Comparison of ENCODE assay signal across 15 mouse cellular contexts in the genomic region with DNA sequence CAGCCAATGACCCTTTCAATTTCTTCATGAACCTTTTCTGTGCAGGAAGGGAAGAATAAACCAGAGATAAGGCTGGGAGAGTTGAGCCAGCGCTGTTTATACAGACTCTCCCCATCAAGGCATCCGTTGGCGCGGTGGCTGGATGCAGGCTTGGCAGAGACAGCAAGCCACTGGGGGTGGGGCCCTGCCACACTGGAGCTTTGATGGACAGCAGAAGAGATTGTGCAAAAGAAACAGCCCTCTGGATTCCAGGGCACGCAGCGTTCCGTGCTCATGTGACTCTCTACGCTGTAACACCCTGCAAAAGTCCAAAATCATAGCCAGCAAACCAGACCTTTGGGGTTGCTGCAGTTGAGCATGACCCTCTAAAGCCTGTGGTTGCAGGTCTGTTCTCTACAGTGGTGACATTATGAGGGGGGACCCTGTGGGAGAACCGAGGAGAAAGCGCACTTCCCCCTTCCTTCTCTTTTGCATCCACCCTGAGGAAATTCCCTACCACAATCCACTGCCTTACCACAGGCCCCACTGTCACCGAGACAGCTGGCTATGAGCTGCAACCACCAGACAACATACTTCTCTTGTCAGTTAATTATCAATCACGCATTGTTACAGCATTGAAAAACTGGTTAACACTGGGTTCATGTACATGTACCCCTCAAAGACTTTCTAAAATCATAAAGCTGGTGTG. TPM values are rescaled to one million over a fixed set of nuclear protein-coding genes. Genes with fewer than 3 reads are reported as not detected.
A peak's percentile ranks its signal among the peaks of the same experiment; 100 is the strongest.
DNase-seq lines count a peak whose midpoint lies in the region; ATAC-seq and TF ChIP-seq lines count a peak whose summit lies in the region.
"Had no signal": no experiment of that assay in that cellular context is flagged by ENCODE, and none has a peak within 500 bp of the region (broad histone marks: within the 10 kb centered on the region; RNA-seq: fewer than 3 reads in every experiment).

No protein-coding gene starts in this region.

- TF ChIP-seq CTCF in liver, embryonic 14.5 days (IDR thresholded peaks at IDR 0.05; ENCODE audit: low read depth): no peak
- TF ChIP-seq CTCF in stomach, postnatal 0 days (IDR thresholded peaks at IDR 0.05; ENCODE audit: low read depth): no peak
- no peak for TF ChIP-seq CTCF in hindbrain, postnatal 0 days (IDR thresholded peaks at IDR 0.05; ENCODE audit: low read depth)

- no peaks in the 10 kb centered on the region for H3K4me1 ChIP-seq in liver, embryonic 14.5 days (replicated peaks; ENCODE audit: control insufficient read depth in 2 of 2, insufficient read depth in 2 of 2, low read length in 1 of 2)
- peaks cover 17% of the 10 kb centered on the region for H3K4me1 ChIP-seq in heart, embryonic 15.5 days (replicated peaks)
- H3K4me1 ChIP-seq in liver, embryonic 16.5 days (ENCODE audit: control insufficient read depth, low read depth, low read length): no peaks in the 10 kb centered on the region; the same call in 1 of the 2 replicates
- no peaks in the 10 kb centered on the region for H3K4me1 ChIP-seq in stomach, postnatal 0 days (replicated peaks; ENCODE audit: control insufficient read depth, insufficient read depth)
- no peaks in the 10 kb centered on the region for H3K4me1 ChIP-seq in hindbrain, postnatal 0 days (ENCODE audit: insufficient read depth, low read length)
- H3K4me1 ChIP-seq: midbrain, embryonic 13.5 days had no signal

- WGBS in liver, embryonic 14.5 days (ENCODE audit: insufficient replicate concordance): 54% methylated on average over 12 of the region's 12 CpGs
- WGBS in heart, embryonic 15.5 days: 43% methylated on average over 12 of the region's 12 CpGs
- 46% methylated on average over 12 of the region's 12 CpGs for WGBS in liver, embryonic 16.5 days (ENCODE audit: insufficient replicate concordance)
- WGBS in stomach, postnatal 0 days: 63% methylated on average over 12 of the region's 12 CpGs
- WGBS in hindbrain, postnatal 0 days: 82% methylated on average over 12 of the region's 12 CpGs

- no peaks in the 10 kb centered on the region for H3K36me3 ChIP-seq in liver, embryonic 14.5 days (replicated peaks; ENCODE audit: control insufficient read depth, insufficient read depth, low read depth)
- H3K36me3 ChIP-seq in heart, embryonic 15.5 days: no peaks in the 10 kb centered on the region; the same call in 1 of the 2 replicates
- H3K36me3 ChIP-seq in liver, embryonic 16.5 days (ENCODE audit: control insufficient read depth, insufficient read depth): no peaks in the 10 kb centered on the region
- no peaks in the 10 kb centered on the region for H3K36me3 ChIP-seq in stomach, postnatal 0 days (ENCODE audit: control insufficient read depth, insufficient read depth, low read length)
- H3K36me3 ChIP-seq in hindbrain, postnatal 0 days (ENCODE audit: insufficient read depth, low read length): 0 out of 2 replicates have a peak, but pooled peaks cover 5% of the 10 kb centered on the region

- DNase-seq in liver, embryonic 14.5 days (ENCODE audit: low read depth in 3 of 3, low spot score in 3 of 3): no peak
- no peak for DNase-seq in liver
- DNase-seq in left cerebral cortex, adult 18-20 months (ENCODE audit: low spot score in 2 of 2): no peak
- DNase-seq in stomach, postnatal 0 days (ENCODE audit: low spot score): no peak
- DNase-seq in hindbrain, postnatal 0 days (ENCODE audit: low spot score): no peak
- DNase-seq: cerebellum, postnatal 14 days; kidney, adult 9 months; left cerebral cortex, postnatal 4 days; retina, postnatal 1 day; thymus, adult 2 months had no signal

- peak; percentile 35; the same call in 1 of the 2 replicates for ATAC-seq in liver, embryonic 14.5 days (ENCODE audit: insufficient read depth)
- ATAC-seq in heart, embryonic 15.5 days (replicated peaks; ENCODE audit: insufficient number of reproducible peaks, insufficient read depth, low FRiP score, low read depth): peak; percentile 67
- ATAC-seq in liver, embryonic 16.5 days (ENCODE audit: low read depth): peak; percentile 61
- peak; percentile 81 for ATAC-seq in megakaryocyte progenitor cell, adult 5-6 weeks (replicated peaks; ENCODE audit: poor library complexity)
- ATAC-seq in stomach, postnatal 0 days (ENCODE audit: low FRiP score, low TSS enrichment): no peak
- ATAC-seq in hindbrain, postnatal 0 days: no peak
- ATAC-seq: forebrain, embryonic 16.5 days; midbrain, embryonic 13.5 days had no signal

- no peaks in the 10 kb centered on the region for H3K9me3 ChIP-seq in liver, embryonic 14.5 days (ENCODE audit: control insufficient read depth, low read length)
- H3K9me3 ChIP-seq in heart, embryonic 15.5 days (replicated peaks): no peaks in the 10 kb centered on the region
- no peaks in the 10 kb centered on the region for H3K9me3 ChIP-seq in liver, embryonic 16.5 days (replicated peaks; ENCODE audit: control insufficient read depth, low read length)
- H3K9me3 ChIP-seq in stomach, postnatal 0 days (ENCODE audit: control insufficient read depth, low read length): no peaks in the 10 kb centered on the region
- H3K9me3 ChIP-seq in hindbrain, postnatal 0 days (ENCODE audit: low read length): no peaks in the 10 kb centered on the region
- H3K9me3 ChIP-seq: midbrain, embryonic 13.5 days had no signal

- H3K4me3 ChIP-seq in liver, embryonic 14.5 days (ENCODE audit: insufficient read depth in 1 of 2, low read depth in 2 of 2, low read length in 2 of 2): no peak overlapping the region
- no peak overlapping the region for H3K4me3 ChIP-seq in heart, embryonic 15.5 days
- no peak overlapping the region for H3K4me3 ChIP-seq in liver, embryonic 16.5 days (ENCODE audit: low read depth, low read length)
- H3K4me3 ChIP-seq in stomach, postnatal 0 days (ENCODE audit: low read depth, low read length): no peak overlapping the region
- no peak overlapping the region for H3K4me3 ChIP-seq in hindbrain, postnatal 0 days (ENCODE audit: low read length)
- H3K4me3 ChIP-seq: midbrain, embryonic 13.5 days had no signal

- TF ChIP-seq EP300 in liver, embryonic 14.5 days (IDR thresholded peaks at IDR 0.05; ENCODE audit: low read depth): no peak
- TF ChIP-seq EP300 in stomach, postnatal 0 days (optimal IDR thresholded peaks at IDR 0.05): no peak

- no peak overlapping the region for H3K9ac ChIP-seq in liver, embryonic 14.5 days (replicated peaks)
- H3K9ac ChIP-seq in heart, embryonic 15.5 days: no peak overlapping the region
- no peak overlapping the region for H3K9ac ChIP-seq in liver, embryonic 16.5 days (ENCODE audit: low read depth, low read length)
- no peak overlapping the region for H3K9ac ChIP-seq in stomach, postnatal 0 days (ENCODE audit: low read length)
- H3K9ac ChIP-seq in hindbrain, postnatal 0 days (replicated peaks; ENCODE audit: low read length): no peak overlapping the region
- H3K9ac ChIP-seq: midbrain, embryonic 13.5 days had no signal

- H3K27me3 ChIP-seq in liver, embryonic 14.5 days (ENCODE audit: control insufficient read depth, insufficient read depth, low read length): no peaks in the 10 kb centered on the region
- no peaks in the 10 kb centered on the region for H3K27me3 ChIP-seq in heart, embryonic 15.5 days
- H3K27me3 ChIP-seq in liver, embryonic 16.5 days (ENCODE audit: control insufficient read depth, insufficient read depth, low read depth, low read length): no peaks in the 10 kb centered on the region
- no peaks in the 10 kb centered on the region for H3K27me3 ChIP-seq in stomach, postnatal 0 days (ENCODE audit: control insufficient read depth, insufficient read depth, low read length)
- no peaks in the 10 kb centered on the region for H3K27me3 ChIP-seq in hindbrain, postnatal 0 days (ENCODE audit: insufficient read depth, low read length)
- H3K27me3 ChIP-seq: midbrain, embryonic 13.5 days had no signal

- no peak overlapping the region for H3K4me2 ChIP-seq in liver, embryonic 14.5 days (ENCODE audit: low read depth)
- H3K4me2 ChIP-seq in heart, embryonic 15.5 days: no peak overlapping the region; the same call in 1 of the 2 replicates
- H3K4me2 ChIP-seq in liver, embryonic 16.5 days (ENCODE audit: low read depth, low read length): no peak overlapping the region
- no peak overlapping the region for H3K4me2 ChIP-seq in stomach, postnatal 0 days (replicated peaks; ENCODE audit: low read depth)
- no peak overlapping the region for H3K4me2 ChIP-seq in hindbrain, postnatal 0 days (ENCODE audit: low read depth, low read length)
- H3K4me2 ChIP-seq: midbrain, embryonic 13.5 days had no signal

- no peak overlapping the region for H3K27ac ChIP-seq in liver, embryonic 14.5 days
- H3K27ac ChIP-seq in heart, embryonic 15.5 days: peak overlapping the region; percentile 18; the same call in 1 of the 2 replicates
- no peak overlapping the region for H3K27ac ChIP-seq in liver, embryonic 16.5 days (ENCODE audit: low read length)
- H3K27ac ChIP-seq in stomach, postnatal 0 days (replicated peaks): no peak overlapping the region
- H3K27ac ChIP-seq in hindbrain, postnatal 0 days: no peak overlapping the region
- H3K27ac ChIP-seq: midbrain, embryonic 13.5 days had no signal

RNA-seq across cellular contexts. Expression of a gene that starts 7.4 kb away (rescaled TPM):
- polyA plus RNA-seq in liver, embryonic 14.5 days (2012; rRNA removed): 0.15 TPM in 2 replicates
- 0.04 and 0.08 TPM in 2 replicates for polyA plus RNA-seq in liver, embryonic 14.5 days (2014; fragmentation: Nextera tagmentation; extraction: Ambion mirVana)
- polyA plus RNA-seq in heart, embryonic 15.5 days (2015; fragmentation: Nextera tagmentation; extraction: Ambion mirVana): 9.4 and 11.9 TPM in 2 replicates
- 0.14 and 0.26 TPM in 2 replicates for polyA plus RNA-seq in liver, embryonic 16.5 days (2015; fragmentation: Nextera tagmentation; extraction: Ambion mirVana)
- total RNA-seq in megakaryocyte progenitor cell, adult 5-6 weeks (2015): 0.86 and 1.1 TPM in 2 replicates
- total RNA-seq in megakaryocyte progenitor cell, adult 5-6 weeks (2017): 0.81 and 0.92 TPM in 2 replicates
- 10 to 100 TPM; 15.9 to 17.0 TPM for total RNA-seq in left cerebral cortex, adult 18-20 months (2021)
- 1.8 and 1.9 TPM in 2 replicates for polyA plus RNA-seq in stomach, postnatal 0 days (2015; fragmentation: Nextera tagmentation; extraction: Ambion mirVana)
- total RNA-seq in hindbrain, postnatal 0 days (2014; rRNA removed): 16.7 and 24.5 TPM in 2 replicates
- polyA plus RNA-seq in hindbrain, postnatal 0 days (2015; fragmentation: Nextera tagmentation; extraction: Ambion mirVana): 13.7 and 14.5 TPM in 2 replicates

RNA-seq across cellular contexts. Expression of a gene that starts 23.8 kb away (rescaled TPM):
- 61.1 and 78.3 TPM in 2 replicates for polyA plus RNA-seq in liver, embryonic 14.5 days (2012; rRNA removed)
- polyA plus RNA-seq in liver, embryonic 14.5 days (2014; fragmentation: Nextera tagmentation; extraction: Ambion mirVana): 98.0 and 109 TPM in 2 replicates
- polyA plus RNA-seq in heart, embryonic 15.5 days (2015; fragmentation: Nextera tagmentation; extraction: Ambion mirVana): 155 and 189 TPM in 2 replicates
- polyA plus RNA-seq in liver, embryonic 16.5 days (2015; fragmentation: Nextera tagmentation; extraction: Ambion mirVana): 122 and 150 TPM in 2 replicates
- total RNA-seq in megakaryocyte progenitor cell, adult 5-6 weeks (2015): 65.5 and 76.6 TPM in 2 replicates
- total RNA-seq in megakaryocyte progenitor cell, adult 5-6 weeks (2017): 59.2 and 61.1 TPM in 2 replicates
- 10 to 100 TPM; 18.7 to 20.3 TPM for total RNA-seq in left cerebral cortex, adult 18-20 months (2021)
- polyA plus RNA-seq in stomach, postnatal 0 days (2015; fragmentation: Nextera tagmentation; extraction: Ambion mirVana): 172 and 176 TPM in 2 replicates
- total RNA-seq in hindbrain, postnatal 0 days (2014; rRNA removed): 25.0 and 27.6 TPM in 2 replicates
- 46.3 and 50.9 TPM in 2 replicates for polyA plus RNA-seq in hindbrain, postnatal 0 days (2015; fragmentation: Nextera tagmentation; extraction: Ambion mirVana)

Comparison
In these comparisons a context has a peak if more than half of its experiments do, and no peak if none do; other contexts are left out.
1. ATAC-seq: peak in liver, embryonic 14.5 days (single experiment), heart, embryonic 15.5 days (single experiment), liver, embryonic 16.5 days (single experiment) and megakaryocyte progenitor cell, adult 5-6 weeks (single experiment); none in stomach, postnatal 0 days (single experiment) and hindbrain, postnatal 0 days (single experiment).